In genomic region chr4:118031776-118032170, GRCm38 (mm10) we compare ENCODE assay signal across 17 mouse cellular contexts.
DNase-seq lines count a peak whose midpoint lies in the region; ATAC-seq and TF ChIP-seq lines count a peak whose summit lies in the region.
"Had no signal": no experiment of that assay in that cellular context is flagged by ENCODE, and none has a peak within 500 bp of the region (broad histone marks: within the 10 kb centered on the region; RNA-seq: fewer than 3 reads in every experiment).

No protein-coding gene starts in this region.

- H3K36me3 ChIP-seq in hindbrain, embryonic 10.5 days = no peaks in the 10 kb centered on the region
- no peaks in the 10 kb centered on the region for H3K36me3 ChIP-seq in hindbrain, postnatal 0 days (ENCODE audit: insufficient read depth, low read length)
- no peaks in the 10 kb centered on the region for H3K36me3 ChIP-seq in lung, embryonic 16.5 days (ENCODE audit: control insufficient read depth, insufficient read depth, low read length)
- H3K36me3 ChIP-seq: hindbrain, embryonic 13.5 days had no signal

- no peak for ATAC-seq in hindbrain, postnatal 0 days
- no peak for ATAC-seq in lung, embryonic 16.5 days (ENCODE audit: low read depth)
- ATAC-seq: activated CD4-positive, CD25-positive, alpha-beta regulatory T cell, adult 4 months; forebrain, embryonic 13.5 days; Patski had no signal

- no peaks in the 10 kb centered on the region for H3K9me3 ChIP-seq in hindbrain, embryonic 10.5 days
- no peaks in the 10 kb centered on the region for H3K9me3 ChIP-seq in hindbrain, postnatal 0 days (ENCODE audit: low read length)
- H3K9me3 ChIP-seq in lung, embryonic 16.5 days (ENCODE audit: control insufficient read depth, low read length) = no peaks in the 10 kb centered on the region
- H3K9me3 ChIP-seq: embryonic facial prominence, embryonic 13.5 days; forebrain, embryonic 13.5 days; heart, embryonic 12.5 days; hindbrain, embryonic 13.5 days had no signal

- no peak overlapping the region for H3K9ac ChIP-seq in hindbrain, postnatal 0 days (replicated peaks; ENCODE audit: low read length)
- no peak overlapping the region for H3K9ac ChIP-seq in lung, embryonic 16.5 days (ENCODE audit: low read length)
- H3K9ac ChIP-seq: embryonic facial prominence, embryonic 13.5 days; forebrain, embryonic 13.5 days; heart, embryonic 12.5 days; hindbrain, embryonic 13.5 days had no signal

- no peak overlapping the region for H3K4me2 ChIP-seq in hindbrain, postnatal 0 days (ENCODE audit: low read depth, low read length)
- H3K4me2 ChIP-seq in lung, embryonic 16.5 days (ENCODE audit: low read depth, low read length) = no peak overlapping the region
- H3K4me2 ChIP-seq: embryonic facial prominence, embryonic 13.5 days; forebrain, embryonic 13.5 days; heart, embryonic 12.5 days; hindbrain, embryonic 13.5 days had no signal

- TF ChIP-seq CTCF in hindbrain, postnatal 0 days (IDR thresholded peaks at IDR 0.05; ENCODE audit: low read depth) = no peak
- TF ChIP-seq CTCF in layer of hippocampus, adult 2 months (conservative IDR thresholded peaks at IDR 0.05) = no peak

- H3K27me3 ChIP-seq in hindbrain, embryonic 10.5 days (ENCODE audit: insufficient read depth, poor library complexity, severe bottlenecking) = no peaks in the 10 kb centered on the region
- H3K27me3 ChIP-seq in hindbrain, postnatal 0 days (ENCODE audit: insufficient read depth, low read length) = no peaks in the 10 kb centered on the region
- H3K27me3 ChIP-seq in lung, embryonic 16.5 days (ENCODE audit: control insufficient read depth, insufficient read depth, low read depth, low read length) = no peaks in the 10 kb centered on the region
- H3K27me3 ChIP-seq: CH12.LX; embryonic facial prominence, embryonic 13.5 days; forebrain, embryonic 13.5 days; heart, embryonic 12.5 days; hindbrain, embryonic 13.5 days; Patski had no signal

- H3K27ac ChIP-seq in hindbrain, embryonic 10.5 days = 0 out of 2 replicates have a peak overlapping the region, but pooled peaks have one; percentile 12
- H3K27ac ChIP-seq in hindbrain, postnatal 0 days = no peak overlapping the region
- peak overlapping the region; percentile 62; the same call in 1 of the 2 replicates for H3K27ac ChIP-seq in layer of hippocampus, adult 2 months
- peak overlapping the region; percentile 69 for H3K27ac ChIP-seq in lung, embryonic 16.5 days (ENCODE audit: low read length)
- H3K27ac ChIP-seq: embryonic facial prominence, embryonic 13.5 days; forebrain, embryonic 13.5 days; gastrocnemius, adult 2 months; hindbrain, embryonic 13.5 days had no signal

- H3K4me1 ChIP-seq in hindbrain, embryonic 10.5 days (replicated peaks) = peaks cover 23% of the 10 kb centered on the region
- H3K4me1 ChIP-seq in hindbrain, postnatal 0 days (ENCODE audit: insufficient read depth, low read length) = peaks cover 5% of the 10 kb centered on the region; the same call in 1 of the 2 replicates
- peaks cover 28% of the 10 kb centered on the region for H3K4me1 ChIP-seq in lung, embryonic 16.5 days (replicated peaks; ENCODE audit: control insufficient read depth, insufficient read depth, low read length)

- 91% methylated on average over 7 of the region's 7 CpGs for WGBS in hindbrain, embryonic 10.5 days
- WGBS in hindbrain, postnatal 0 days = 83% methylated on average over 7 of the region's 7 CpGs
- WGBS in lung, embryonic 16.5 days = 80% methylated on average over 7 of the region's 7 CpGs

- no peak for DNase-seq in hindbrain, embryonic 10.5 days (ENCODE audit: low spot score)
- no peak for DNase-seq in hindbrain, postnatal 0 days (ENCODE audit: low spot score)
- no peak for DNase-seq in layer of hippocampus, adult 2 months (ENCODE audit: low spot score in 2 of 2)
- DNase-seq in layer of hippocampus, postnatal 36 days = no peak
- no peak for DNase-seq in lung, postnatal 36 days
- DNase-seq: adrenal gland, postnatal 25 days; cerebellum, adult 18-20 months; cerebellum, adult 9-11 months; gastrocnemius, adult 2 months had no signal

- H3K4me3 ChIP-seq in hindbrain, embryonic 10.5 days = no peak overlapping the region
- no peak overlapping the region for H3K4me3 ChIP-seq in hindbrain, postnatal 0 days (ENCODE audit: low read length)
- H3K4me3 ChIP-seq in layer of hippocampus, adult 2 months = no peak overlapping the region
- H3K4me3 ChIP-seq in lung, embryonic 16.5 days (ENCODE audit: low read length) = no peak overlapping the region
- H3K4me3 ChIP-seq: embryonic facial prominence, embryonic 13.5 days; forebrain, embryonic 13.5 days; gastrocnemius, adult 2 months; heart, embryonic 12.5 days; hindbrain, embryonic 13.5 days had no signal
